Mouse (Mus musculus): ENCODE measurements around the gene AW822073. TPM values are rescaled to one million over a fixed set of nuclear protein-coding genes. Genes with fewer than 3 reads are reported as not detected.
"Not testable (repeated sequence)": the region's sequence is repeated elsewhere in the genome, so short reads cannot be mapped to it uniquely, and the experiment has no call there.

Gene AW822073
- not detected in 2 replicates for polyA plus RNA-seq (2016; fragmentation: Nextera tagmentation; extraction: Ambion mirVana)

DNA sequence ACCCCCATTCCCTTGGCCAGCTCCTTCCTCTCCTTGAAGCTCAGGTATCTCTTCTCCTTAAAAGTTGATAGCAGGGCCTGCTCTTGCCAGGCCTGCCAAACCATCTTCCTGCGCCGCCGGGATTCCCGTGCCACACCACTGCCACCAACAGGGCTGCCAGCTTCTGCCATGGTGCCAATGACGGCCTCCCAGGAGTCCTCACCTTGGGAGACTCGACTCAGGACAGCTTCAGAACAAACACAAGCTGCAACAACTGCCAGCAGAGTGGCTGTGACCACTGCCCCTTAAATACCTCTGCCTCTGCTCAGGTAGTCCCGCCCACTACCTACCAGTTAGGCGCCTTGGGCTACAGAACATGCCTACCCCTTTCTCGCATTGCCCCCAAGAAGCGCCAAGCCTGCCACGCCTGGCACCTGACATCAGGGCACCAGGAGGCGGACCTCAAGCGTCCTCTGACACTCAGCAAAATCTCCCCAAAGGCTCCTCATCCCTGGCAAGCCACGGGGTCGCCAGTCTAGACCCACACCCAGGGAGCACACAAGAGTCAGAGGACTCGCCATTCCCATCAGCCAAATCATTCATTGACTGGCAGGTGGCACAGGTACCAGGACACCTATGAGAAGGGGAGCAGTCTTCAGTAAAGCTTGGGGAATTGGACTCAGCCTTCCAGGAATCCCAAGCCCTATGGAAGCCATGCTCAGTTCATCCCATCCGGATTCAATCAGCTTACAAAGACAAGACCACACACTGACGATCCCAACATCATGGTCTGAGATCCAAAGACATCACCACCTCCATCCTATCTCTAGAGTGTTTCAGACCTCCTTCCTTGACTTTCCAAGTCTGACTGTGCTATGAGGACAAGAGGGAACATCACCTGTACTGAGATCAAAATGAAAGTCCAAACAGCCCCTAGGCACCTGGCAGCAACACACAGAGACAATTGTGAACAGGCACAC, at the start of gene AW822073:
Gene AW822073 (minus strand): TSS at position 104 of the 959 bp plus-strand sequence.
- not testable (repeated sequence) for H3K27ac ChIP-seq; H3K36me3 ChIP-seq; H3K4me2 ChIP-seq; H3K9ac ChIP-seq (replicated peaks); H3K9me3 ChIP-seq; H3K4me1 ChIP-seq (replicated peaks); H3K4me3 ChIP-seq (replicated peaks); ATAC-seq (ENCODE audit: insufficient number of reproducible peaks, insufficient read depth, low FRiP score, low TSS enrichment, low read depth); H3K27me3 ChIP-seq
- 85% methylated on average over 18 of the region's 18 CpGs for WGBS

DNA sequence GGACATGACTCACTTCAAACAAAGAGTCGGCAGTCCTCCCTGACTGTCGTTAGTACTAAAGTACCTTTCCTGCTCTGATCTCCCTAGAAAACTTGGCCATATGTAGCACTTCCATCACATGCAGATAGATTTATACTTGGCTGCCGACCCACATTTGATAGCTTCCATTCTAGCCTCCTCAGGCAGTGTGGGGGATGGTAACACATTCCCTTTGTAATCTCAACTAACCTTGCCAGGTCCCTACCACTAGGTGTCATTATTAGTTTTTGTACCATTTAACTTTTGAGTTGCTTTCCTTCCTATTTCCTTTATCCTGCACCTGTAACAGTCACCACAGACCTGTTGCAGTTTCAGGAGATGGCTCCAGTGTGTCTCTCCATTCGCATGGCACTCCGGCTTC, 33.7 kb upstream of the AW822073 start:
- no peak overlapping the region for H3K4me3 ChIP-seq (replicated peaks)
- no peaks in the 10 kb centered on the region for H3K9me3 ChIP-seq
- no peak overlapping the region for H3K27ac ChIP-seq
- WGBS: 66% methylated on average over 5 of the region's 5 CpGs
- no peak for ATAC-seq (ENCODE audit: insufficient number of reproducible peaks, insufficient read depth, low FRiP score, low TSS enrichment, low read depth)
- H3K4me2 ChIP-seq: no peak overlapping the region
- peaks cover 4% of the 10 kb centered on the region; the same call in 1 of the 2 replicates for H3K4me1 ChIP-seq (replicated peaks)
- H3K9ac ChIP-seq (replicated peaks): no peak overlapping the region
- peaks cover 47% of the 10 kb centered on the region for H3K36me3 ChIP-seq
- H3K27me3 ChIP-seq: no peaks in the 10 kb centered on the region

DNA sequence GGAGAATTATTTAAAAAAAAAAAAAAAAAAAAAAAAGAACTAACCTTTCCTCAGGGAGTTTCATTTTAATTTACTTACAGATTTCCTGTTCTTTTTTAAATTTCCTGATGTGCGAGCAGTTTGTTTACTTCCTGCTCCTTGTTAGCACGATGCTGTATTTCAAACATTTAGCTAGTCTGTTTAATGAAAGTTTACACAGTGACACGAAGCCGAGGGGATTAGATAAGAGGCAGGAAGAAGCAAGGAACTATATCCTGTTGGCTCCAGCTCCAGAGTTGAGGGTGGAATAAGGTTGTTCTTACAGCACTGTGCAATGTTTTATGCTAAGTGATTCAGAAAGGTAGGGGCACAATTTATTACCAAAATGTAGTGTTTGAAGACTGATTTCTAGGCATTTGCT, 31.2 kb upstream of the AW822073 start:
- Histone ChIP-seq H3K27ac (no peak overlapping the region), H3K4me3 (replicated peaks) (peak overlapping the region; percentile 82), H3K9me3 (no peaks in the 10 kb centered on the region), H3K4me2 (peak overlapping the region; percentile 60), H3K27me3 (no peaks in the 10 kb centered on the region), H3K9ac (replicated peaks) (peak overlapping the region; percentile 83), H3K4me1 (replicated peaks) (peaks cover 4% of the 10 kb centered on the region; the same call in 1 of the 2 replicates), H3K36me3 (peaks cover 27% of the 10 kb centered on the region)
- no peak for ATAC-seq (ENCODE audit: insufficient number of reproducible peaks, insufficient read depth, low FRiP score, low TSS enrichment, low read depth)
- WGBS: 6% methylated on average over 4 of the region's 4 CpGs

DNA sequence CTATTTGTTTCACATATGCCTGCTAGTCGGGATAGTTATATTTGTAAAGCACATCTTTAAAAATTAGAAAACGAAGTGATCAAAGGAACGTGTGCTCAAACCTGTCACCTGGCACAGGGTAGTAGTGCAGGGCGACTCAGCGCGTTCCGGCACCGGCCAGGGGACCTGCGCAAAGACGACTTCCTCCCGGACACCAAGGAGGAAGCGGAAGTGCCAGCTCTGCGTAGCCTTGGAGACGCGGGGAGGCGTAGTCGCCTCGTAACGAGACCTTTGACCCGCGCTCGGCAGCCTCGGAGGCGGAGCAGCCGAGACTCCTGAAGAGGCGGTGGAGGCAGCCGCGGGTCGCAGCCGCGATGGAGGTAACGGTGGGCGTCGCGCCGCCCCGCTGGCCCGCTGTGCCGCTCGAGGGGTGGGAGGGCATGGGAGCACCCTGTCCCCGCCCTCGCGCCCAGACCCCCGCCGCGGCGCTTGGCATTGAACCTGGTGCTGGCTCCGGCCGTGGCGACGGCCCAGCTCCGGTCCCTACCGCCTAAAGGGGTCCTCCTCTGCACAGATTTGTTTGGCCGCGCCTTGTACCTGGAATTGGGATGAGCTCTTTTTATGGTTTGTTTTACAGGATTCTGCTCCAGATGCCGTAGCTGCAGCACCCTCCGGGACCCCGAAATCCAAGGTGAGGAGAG, 30.6 kb upstream of the AW822073 start, which contains the start of gene Gcc2:
Gene Gcc2 (plus strand): TSS at position 285 of the 680 bp plus-strand sequence.
- no peaks in the 10 kb centered on the region for H3K9me3 ChIP-seq
- peak; percentile 97 for ATAC-seq (ENCODE audit: insufficient number of reproducible peaks, insufficient read depth, low FRiP score, low TSS enrichment, low read depth)
- H3K4me3 ChIP-seq (replicated peaks): peak within 1 kb of the TSS; percentile 82
- peak within 1 kb of the TSS; percentile 60 for H3K4me2 ChIP-seq
- no peaks in the 10 kb centered on the region for H3K27me3 ChIP-seq
- peak within 1 kb of the TSS; percentile 76; the same call in 1 of the 2 replicates for H3K27ac ChIP-seq
- H3K9ac ChIP-seq (replicated peaks): peak within 1 kb of the TSS; percentile 83
- H3K36me3 ChIP-seq: peaks cover 23% of the 10 kb centered on the region
- WGBS: under 1% methylated on average over 57 of the region's 58 CpGs
- H3K4me1 ChIP-seq (replicated peaks): peaks cover 4% of the 10 kb centered on the region; the same call in 1 of the 2 replicates

DNA sequence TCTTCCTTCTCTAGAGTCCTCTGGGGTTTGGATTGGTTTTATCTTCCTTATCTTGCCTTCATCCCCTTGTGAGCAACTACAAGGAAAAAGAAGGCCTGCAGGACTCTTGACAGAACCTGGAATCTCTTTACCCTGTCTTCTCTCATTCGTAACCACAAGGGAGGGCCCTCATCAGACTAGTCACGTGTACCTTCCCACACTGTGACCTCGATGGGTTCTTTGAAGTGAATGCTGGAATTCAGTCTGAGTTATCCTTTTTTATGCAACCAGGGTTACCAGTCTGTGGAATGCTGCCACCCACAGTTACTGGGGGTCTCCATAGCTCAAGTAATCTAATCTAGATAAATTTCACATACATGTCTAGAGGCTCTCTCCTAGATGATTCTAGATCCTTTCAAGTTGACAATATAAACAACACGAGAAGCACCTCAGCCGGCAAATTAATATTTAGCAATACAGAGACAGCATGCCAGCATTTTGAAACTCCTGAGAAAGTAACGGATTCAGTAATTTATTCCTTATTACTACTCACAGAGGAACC, 30.0 kb upstream of the AW822073 start:
- H3K4me3 ChIP-seq (replicated peaks): peak overlapping the region; percentile 82
- H3K27ac ChIP-seq: no peak overlapping the region
- no peak overlapping the region for H3K9ac ChIP-seq (replicated peaks)
- 49% methylated on average over 6 of the region's 6 CpGs for WGBS
- H3K36me3 ChIP-seq: peaks cover 17% of the 10 kb centered on the region
- H3K27me3 ChIP-seq: no peaks in the 10 kb centered on the region
- ATAC-seq (ENCODE audit: insufficient number of reproducible peaks, insufficient read depth, low FRiP score, low TSS enrichment, low read depth): 0 out of 2 replicates have a peak, but pooled peaks have one; percentile 9
- H3K9me3 ChIP-seq: no peaks in the 10 kb centered on the region
- H3K4me1 ChIP-seq (replicated peaks): peaks cover 4% of the 10 kb centered on the region; the same call in 1 of the 2 replicates
- peak overlapping the region; percentile 60 for H3K4me2 ChIP-seq

DNA sequence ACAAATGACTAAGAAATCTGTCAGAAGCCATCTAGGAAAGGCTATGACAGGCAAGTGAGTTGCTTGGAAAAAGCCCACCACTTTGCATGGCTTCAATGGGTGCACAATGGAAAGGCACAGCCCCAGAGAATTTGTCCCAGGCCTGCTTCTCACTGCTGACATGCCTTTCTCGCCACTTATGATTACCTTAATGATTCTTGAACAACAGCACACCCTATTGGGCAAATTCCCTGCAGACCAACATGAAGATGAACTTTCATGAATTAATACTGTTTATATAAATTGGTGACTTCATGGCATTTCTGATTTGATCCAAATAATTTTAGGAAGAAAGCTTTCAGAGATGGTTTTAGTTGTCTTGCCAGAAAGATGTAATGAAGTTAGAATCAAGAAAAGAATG, 24.8 kb upstream of the AW822073 start:
- WGBS: 21% methylated on average over 1 of the region's 1 CpGs

DNA sequence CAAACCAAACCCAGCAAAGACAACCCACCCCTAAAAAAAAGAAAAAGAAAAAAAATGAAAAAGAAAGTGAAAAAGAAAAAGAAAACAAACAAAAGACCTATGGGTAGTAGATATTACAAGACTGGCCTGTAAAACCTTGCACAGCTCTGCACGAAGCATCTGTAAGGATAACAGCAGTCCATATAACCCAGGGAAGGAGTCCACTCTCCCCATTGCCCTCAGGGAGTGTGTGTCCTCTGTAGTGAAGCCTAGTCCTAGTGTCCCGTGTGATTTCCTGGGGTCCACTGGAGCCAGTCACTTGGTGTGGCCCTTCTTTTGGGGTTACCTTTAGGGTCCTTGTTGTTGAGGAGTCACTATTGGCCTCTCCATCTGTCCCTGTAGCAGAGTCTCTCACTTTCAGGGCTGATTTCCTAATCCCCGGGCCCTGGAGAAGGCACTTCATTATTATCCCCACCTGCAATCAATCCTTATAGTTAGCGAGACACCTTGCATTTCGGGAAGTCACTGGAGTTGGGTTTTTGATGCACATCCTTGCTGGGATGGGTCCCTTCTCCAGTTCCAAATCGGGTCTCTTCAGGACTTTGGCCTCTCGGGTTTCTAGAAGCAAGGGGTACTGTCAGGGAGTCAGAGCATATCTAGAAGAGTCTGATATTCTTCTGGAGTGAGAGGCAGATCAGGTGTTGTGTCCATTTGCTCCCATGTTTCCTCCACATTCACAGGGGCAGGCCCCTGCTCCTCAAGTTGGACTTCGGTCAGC, 14.4 kb upstream of the AW822073 start:
- 86% methylated on average over 8 of the region's 8 CpGs for WGBS
- not testable (repeated sequence) for H3K36me3 ChIP-seq; H3K27ac ChIP-seq; H3K4me2 ChIP-seq; H3K9ac ChIP-seq (replicated peaks); H3K4me3 ChIP-seq (replicated peaks); H3K27me3 ChIP-seq; H3K4me1 ChIP-seq (replicated peaks)
- peak; percentile 91 for ATAC-seq (ENCODE audit: insufficient number of reproducible peaks, insufficient read depth, low FRiP score, low TSS enrichment, low read depth)
- peaks cover 18% of the 10 kb centered on the region for H3K9me3 ChIP-seq

More for the DNA sequence above, 24.8 kb upstream of the AW822073 start:
- Histone ChIP-seq H3K4me1 (replicated peaks) (no peaks in the 10 kb centered on the region; the same call in 1 of the 2 replicates), H3K4me2 (no peak overlapping the region), H3K9ac (replicated peaks) (no peak overlapping the region), H3K27me3 (no peaks in the 10 kb centered on the region), H3K4me3 (replicated peaks) (no peak overlapping the region), H3K27ac (no peak overlapping the region), H3K36me3 (no peaks in the 10 kb centered on the region), H3K9me3 (no peaks in the 10 kb centered on the region)
- ATAC-seq (ENCODE audit: insufficient number of reproducible peaks, insufficient read depth, low FRiP score, low TSS enrichment, low read depth): no peak

DNA sequence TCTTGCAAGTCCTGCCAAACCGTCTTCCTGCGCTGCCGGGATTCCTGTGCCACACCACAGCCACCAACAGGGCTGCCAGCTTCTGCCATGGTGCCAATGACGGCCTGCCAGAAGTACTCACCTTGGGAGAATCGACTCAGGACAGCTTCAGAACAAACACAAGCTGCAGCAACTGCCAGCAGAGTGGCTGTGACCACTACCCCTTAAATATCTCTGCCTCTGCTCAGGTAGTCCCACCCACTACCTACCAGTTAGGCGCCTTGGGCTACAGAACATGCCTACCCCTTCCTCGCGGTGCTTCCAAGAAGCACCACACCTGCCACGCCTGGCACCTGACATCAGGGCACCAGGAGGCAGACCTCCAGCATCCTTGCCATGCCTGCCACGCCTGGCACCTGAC, 11.9 kb upstream of the AW822073 start, which contains the start of gene Gm4981:
Gene Gm4981 (minus strand): TSS at position 89 of the 400 bp plus-strand sequence.
- 88% methylated on average over 10 of the region's 10 CpGs for WGBS
- H3K9ac ChIP-seq (replicated peaks): no peak within 1 kb of the TSS
- ATAC-seq (ENCODE audit: insufficient number of reproducible peaks, insufficient read depth, low FRiP score, low TSS enrichment, low read depth): no peak
- H3K27ac ChIP-seq: no peak within 1 kb of the TSS
- no peaks in the 10 kb centered on the region for H3K4me1 ChIP-seq (replicated peaks)
- H3K9me3 ChIP-seq: peaks cover 33% of the 10 kb centered on the region
- no peak within 1 kb of the TSS for H3K4me2 ChIP-seq
- H3K27me3 ChIP-seq: no peaks in the 10 kb centered on the region
- H3K36me3 ChIP-seq: no peaks in the 10 kb centered on the region
- no peak within 1 kb of the TSS for H3K4me3 ChIP-seq (replicated peaks)

DNA sequence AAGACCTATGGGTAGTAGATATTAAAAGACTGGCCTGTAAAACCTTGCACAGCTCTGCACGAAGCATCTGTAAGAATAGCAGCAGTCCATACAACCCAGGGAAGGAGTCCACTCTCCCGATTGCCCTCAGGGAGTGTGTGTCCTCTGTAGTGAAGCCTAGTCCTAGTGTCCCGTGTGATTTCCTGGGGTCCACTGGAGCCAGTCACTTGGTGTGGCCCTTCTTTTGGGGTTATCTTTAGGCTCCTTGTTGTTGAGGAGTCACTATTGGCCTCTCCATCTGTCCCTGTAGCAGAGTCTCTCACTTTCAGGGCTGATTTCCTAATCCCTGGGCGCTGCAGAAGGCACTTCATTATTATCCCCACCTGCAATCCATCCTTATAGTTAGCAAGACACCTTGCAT, 10.3 kb upstream of the AW822073 start:
- H3K4me1 ChIP-seq (replicated peaks); ATAC-seq (ENCODE audit: insufficient number of reproducible peaks, insufficient read depth, low FRiP score, low TSS enrichment, low read depth); H3K4me3 ChIP-seq (replicated peaks); H3K27me3 ChIP-seq; H3K9ac ChIP-seq (replicated peaks); H3K27ac ChIP-seq; H3K36me3 ChIP-seq; H3K4me2 ChIP-seq: not testable (repeated sequence)
- WGBS: 82% methylated on average over 4 of the region's 4 CpGs
- peaks cover 38% of the 10 kb centered on the region for H3K9me3 ChIP-seq

DNA sequence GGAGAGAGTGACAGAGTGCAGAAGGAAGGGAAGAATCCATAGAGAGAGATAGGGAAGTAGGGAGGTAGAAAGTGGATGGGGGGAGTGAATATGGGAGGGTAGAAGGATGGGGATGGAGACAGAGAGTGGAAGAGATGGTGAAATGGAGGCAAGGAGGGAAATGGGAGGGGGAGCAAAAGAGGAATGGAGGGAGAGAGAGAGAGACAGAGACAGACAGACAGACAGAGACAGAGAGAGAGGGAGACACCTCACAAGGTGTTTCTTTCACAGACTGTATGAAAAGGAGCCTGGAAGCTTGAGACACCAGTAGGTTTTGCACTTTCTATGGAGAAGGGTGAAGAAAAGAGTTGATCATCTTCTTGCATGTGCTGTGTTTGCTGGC, 9.0 kb upstream of the AW822073 start:
- H3K27me3 ChIP-seq; ATAC-seq (ENCODE audit: insufficient number of reproducible peaks, insufficient read depth, low FRiP score, low TSS enrichment, low read depth); H3K9ac ChIP-seq (replicated peaks); H3K27ac ChIP-seq; H3K4me2 ChIP-seq; H3K4me3 ChIP-seq (replicated peaks); H3K36me3 ChIP-seq; H3K4me1 ChIP-seq (replicated peaks): not testable (repeated sequence)
- H3K9me3 ChIP-seq: peaks cover 34% of the 10 kb centered on the region

Measured in limb, embryonic 12.5 days (tissue).